Mouse (Mus musculus) macrophage (primary cell): ENCODE measurements around the gene Gpc3. TPM values are rescaled to one million over a fixed set of nuclear protein-coding genes. Genes with fewer than 3 reads are reported as not detected.

Source experiments
- H3K27ac ChIP-seq: fragments of 350-480 bp; formaldehyde crosslinking; 2 replicates; pipeline ENCODE4 v1.9.0; 2021
- H3K36me3 ChIP-seq: fragments of 350-480 bp; formaldehyde crosslinking; 2 replicates; pipeline ENCODE4 v1.9.0; 2021; ENCODE audit errors: inconsistent target
- H3K4me3 ChIP-seq: fragments of 350-480 bp; formaldehyde crosslinking; 2 replicates; pipeline ENCODE4 v1.9.0; 2021; ENCODE audit errors: inconsistent target
- H3K79me2 ChIP-seq: fragments of 350-480 bp; formaldehyde crosslinking; 2 replicates; pipeline ENCODE4 v1.9.0; 2021; ENCODE audit errors: inconsistent target
- WGBS: methylation state at CpG from one replicate; pipeline ENCODE4 v1.1.7; 2026; ENCODE audit warnings: inconsistent platforms; ENCODE audit not compliant: missing documents; 5-methylcytosine and 5-hydroxymethylcytosine counted together
- polyA plus RNA-seq: library from polyadenylated mRNA; stranded (reverse); fragments of 250-400 nt; gene quantifications from 3 replicates; pipeline ENCODE4 v1.2.4, GENCODE M21; 2018; ENCODE audit warnings: inconsistent platforms

Gene Gpc3
- polyA plus RNA-seq, 1 experiment from 2014 or later, result not detected

GRCm38 (mm10) chrX:52525132-52525531, 88.6 kb downstream of the Gpc3 start:
- WGBS, result 76% methylated on average over 3 of the region's 3 CpGs
- Histone ChIP-seq H3K79me2 (no peaks in the 10 kb centered on the region), H3K27ac (no peak overlapping the region), H3K36me3 (no peaks in the 10 kb centered on the region), H3K4me3 (no peak overlapping the region)

- 40% methylated on average over 3 of the region's 3 CpGs for WGBS
- no peaks in the 10 kb centered on the region for H3K36me3 ChIP-seq
- H3K27ac ChIP-seq, result no peak overlapping the region
- H3K79me2 ChIP-seq, result no peaks in the 10 kb centered on the region
- H3K4me3 ChIP-seq, result no peak overlapping the region
Observed at GRCm38 (mm10) chrX:52514553-52514952, 99.2 kb downstream of the Gpc3 start.

GRCm38 (mm10) chrX:52511151-52511550, 102.6 kb downstream of the Gpc3 start:
- Histone ChIP-seq H3K27ac (no peak overlapping the region), H3K79me2 (no peaks in the 10 kb centered on the region), H3K36me3 (no peaks in the 10 kb centered on the region), H3K4me3 (no peak overlapping the region)
- WGBS, result 87% methylated on average over 4 of the region's 4 CpGs

- H3K36me3 ChIP-seq, result no peaks in the 10 kb centered on the region
Observed at GRCm38 (mm10) chrX:52503857-52504256, 109.9 kb downstream of the Gpc3 start.

GRCm38 (mm10) chrX:52489461-52489860, 124.3 kb downstream of the Gpc3 start:
- 69% methylated on average over 4 of the region's 4 CpGs for WGBS
- no peaks in the 10 kb centered on the region for H3K79me2 ChIP-seq
- no peak overlapping the region for H3K27ac ChIP-seq
- H3K36me3 ChIP-seq, result no peaks in the 10 kb centered on the region
- no peak overlapping the region for H3K4me3 ChIP-seq

More at GRCm38 (mm10) chrX:52503857-52504256, 109.9 kb downstream of the Gpc3 start:
- 50% methylated on average over 3 of the region's 3 CpGs for WGBS
- Histone ChIP-seq H3K79me2 (no peaks in the 10 kb centered on the region), H3K4me3 (no peak overlapping the region), H3K27ac (no peak overlapping the region)

GRCm38 (mm10) chrX:52455074-52455588, 158.6 kb downstream of the Gpc3 start:
- H3K36me3 ChIP-seq, result no peaks in the 10 kb centered on the region
- H3K79me2 ChIP-seq, result no peaks in the 10 kb centered on the region
- no peak overlapping the region for H3K4me3 ChIP-seq
- WGBS, result 78% methylated on average over 5 of the region's 5 CpGs
- no peak overlapping the region for H3K27ac ChIP-seq

GRCm38 (mm10) chrX:52453445-52454182, 160.1 kb downstream of the Gpc3 start:
- Histone ChIP-seq H3K79me2 (no peaks in the 10 kb centered on the region), H3K36me3 (no peaks in the 10 kb centered on the region), H3K4me3 (no peak overlapping the region), H3K27ac (no peak overlapping the region)
- WGBS, result 42% methylated on average over 6 of the region's 6 CpGs

GRCm38 (mm10) chrX:52449177-52449576, 164.6 kb downstream of the Gpc3 start:
- Histone ChIP-seq H3K36me3 (no peaks in the 10 kb centered on the region), H3K4me3 (no peak overlapping the region), H3K27ac (no peak overlapping the region), H3K79me2 (no peaks in the 10 kb centered on the region)
- 38% methylated on average over 2 of the region's 2 CpGs for WGBS

- Histone ChIP-seq H3K79me2 (no peaks in the 10 kb centered on the region), H3K27ac (no peak overlapping the region), H3K36me3 (no peaks in the 10 kb centered on the region), H3K4me3 (no peak overlapping the region)
- WGBS, result 95% methylated on average over 3 of the region's 3 CpGs
Observed at GRCm38 (mm10) chrX:52448496-52448895, 165.3 kb downstream of the Gpc3 start.

- no peak overlapping the region for H3K27ac ChIP-seq
- H3K4me3 ChIP-seq, result no peak overlapping the region
- 78% methylated on average over 3 of the region's 3 CpGs for WGBS
- no peaks in the 10 kb centered on the region for H3K36me3 ChIP-seq
- H3K79me2 ChIP-seq, result no peaks in the 10 kb centered on the region
Observed at GRCm38 (mm10) chrX:52446530-52446929, 167.2 kb downstream of the Gpc3 start.

GRCm38 (mm10) chrX:52444977-52445376, 168.8 kb downstream of the Gpc3 start:
- 76% methylated on average over 2 of the region's 2 CpGs for WGBS
- no peak overlapping the region for H3K27ac ChIP-seq
- H3K36me3 ChIP-seq, result no peaks in the 10 kb centered on the region
- H3K4me3 ChIP-seq, result no peak overlapping the region
- no peaks in the 10 kb centered on the region for H3K79me2 ChIP-seq

- no peak overlapping the region for H3K27ac ChIP-seq
- 0% methylated on average over 1 of the region's 3 CpGs for WGBS
- H3K4me3 ChIP-seq, result no peak overlapping the region
Observed at GRCm38 (mm10) chrX:52441798-52442197, 172.0 kb downstream of the Gpc3 start.

GRCm38 (mm10) chrX:52439421-52439820, 174.3 kb downstream of the Gpc3 start:
- Histone ChIP-seq H3K36me3 (no peaks in the 10 kb centered on the region), H3K27ac (no peak overlapping the region), H3K79me2 (no peaks in the 10 kb centered on the region), H3K4me3 (no peak overlapping the region)
- WGBS, result 89% methylated on average over 5 of the region's 5 CpGs

More at GRCm38 (mm10) chrX:52441798-52442197, 172.0 kb downstream of the Gpc3 start:
- Histone ChIP-seq H3K36me3 (no peaks in the 10 kb centered on the region), H3K79me2 (no peaks in the 10 kb centered on the region)

GRCm38 (mm10) chrX:52425605-52426004, 188.1 kb downstream of the Gpc3 start:
- no peaks in the 10 kb centered on the region for H3K79me2 ChIP-seq
- H3K36me3 ChIP-seq, result no peaks in the 10 kb centered on the region
- whole genome bisulfite sequencing, result 87% methylated on average over 5 of the region's 5 CpGs
- H3K4me3 ChIP-seq, result no peak overlapping the region
- no peak overlapping the region for H3K27ac ChIP-seq

- H3K36me3 ChIP-seq, result no peaks in the 10 kb centered on the region
- 31% methylated on average over 3 of the region's 3 CpGs for WGBS
- no peak overlapping the region for H3K27ac ChIP-seq
- no peaks in the 10 kb centered on the region for H3K79me2 ChIP-seq
- H3K4me3 ChIP-seq, result no peak overlapping the region
Observed at GRCm38 (mm10) chrX:52419850-52420249, 193.9 kb downstream of the Gpc3 start.
